Mouse (Mus musculus) embryonic facial prominence, embryonic 13.5 days (tissue): ENCODE data around the gene Hrc. TPM values are rescaled to one million over a fixed set of nuclear protein-coding genes. Genes with fewer than 3 reads are reported as not detected.

Source experiments
- ATAC-seq: fragments of 200-750 bp; cut with Nextera tagmentation; 2 replicates; pipeline ENCODE4 v1.8.0; 2017; ENCODE audit warnings: low read depth; ENCODE audit not compliant: insufficient number of reproducible peaks, insufficient read depth, low FRiP score, low TSS enrichment
- H3K27ac ChIP-seq: fragments of 300-500 bp; sonication (generic); 2 replicates; pipeline ENCODE4 v1.5.1; 2015; ENCODE audit warnings: moderate library complexity, mild to moderate bottlenecking, inconsistent platforms
- H3K27me3 ChIP-seq: fragments of 300-500 bp; sonication (generic); 2 replicates; pipeline ENCODE4 v1.6.1; 2015; ENCODE audit warnings: mild to moderate bottlenecking, inconsistent platforms
- H3K36me3 ChIP-seq: fragments of 300-500 bp; sonication (generic); 2 replicates; pipeline ENCODE4 v1.6.1; 2015; ENCODE audit warnings: mild to moderate bottlenecking, inconsistent platforms
- H3K4me1 ChIP-seq: fragments of 300-500 bp; sonication (generic); 2 replicates; pipeline ENCODE4 v1.6.1; 2015; ENCODE audit warnings: inconsistent platforms
- H3K4me2 ChIP-seq: fragments of 300-500 bp; sonication (generic); 2 replicates; pipeline ENCODE4 v1.6.1; 2015; ENCODE audit warnings: moderate library complexity, mild to moderate bottlenecking, inconsistent platforms
- H3K4me3 ChIP-seq: fragments of 300-500 bp; sonication (generic); 2 replicates; pipeline ENCODE4 v1.5.1; 2015; ENCODE audit warnings: mild to moderate bottlenecking, inconsistent platforms
- H3K9ac ChIP-seq: fragments of 300-500 bp; sonication (generic); 2 replicates; pipeline ENCODE4 v1.6.1; 2015; ENCODE audit warnings: mild to moderate bottlenecking, inconsistent platforms
- H3K9me3 ChIP-seq: fragments of 300-500 bp; sonication (generic); 2 replicates; pipeline ENCODE4 v1.6.1; 2016; ENCODE audit warnings: inconsistent platforms
- WGBS: fragments of 180-500 bp; shearing (Covaris S2); methylation state at CpG from one replicate; pipeline ENCODE4 v1.1.7; 2015; ENCODE audit warnings: mixed read lengths; 5-methylcytosine and 5-hydroxymethylcytosine counted together
- polyA plus RNA-seq: library from polyadenylated mRNA; unstranded; fragments of >200 nt; fragmentation: Nextera tagmentation; extraction: Ambion mirVana; gene quantifications from 2 replicates; pipeline ENCODE4 v1.2.1, GENCODE M21; 2015

Gene Hrc
- polyA plus RNA-seq, 1 experiment from 2014 or later = 2.9 TPM

- H3K4me1 ChIP-seq = peaks cover 14% of the 10 kb centered on the region
- no peak for ATAC-seq
- peak overlapping the region; percentile 37; the same call in 1 of the 2 replicates for H3K9ac ChIP-seq
- H3K36me3 ChIP-seq = peaks cover 42% of the 10 kb centered on the region
- no peaks in the 10 kb centered on the region for H3K9me3 ChIP-seq
- peak overlapping the region; percentile 36; the same call in 1 of the 2 replicates for H3K27ac ChIP-seq
- H3K4me2 ChIP-seq = peak overlapping the region; percentile 14; the same call in 1 of the 2 replicates
- WGBS = 14% methylated on average over 10 of the region's 10 CpGs
- H3K4me3 ChIP-seq = no peak overlapping the region
- H3K27me3 ChIP-seq = no peaks in the 10 kb centered on the region
Observed at GRCm38 (mm10) chr7:45312686-45313453, 22.2 kb upstream of the Hrc start.

DNA sequence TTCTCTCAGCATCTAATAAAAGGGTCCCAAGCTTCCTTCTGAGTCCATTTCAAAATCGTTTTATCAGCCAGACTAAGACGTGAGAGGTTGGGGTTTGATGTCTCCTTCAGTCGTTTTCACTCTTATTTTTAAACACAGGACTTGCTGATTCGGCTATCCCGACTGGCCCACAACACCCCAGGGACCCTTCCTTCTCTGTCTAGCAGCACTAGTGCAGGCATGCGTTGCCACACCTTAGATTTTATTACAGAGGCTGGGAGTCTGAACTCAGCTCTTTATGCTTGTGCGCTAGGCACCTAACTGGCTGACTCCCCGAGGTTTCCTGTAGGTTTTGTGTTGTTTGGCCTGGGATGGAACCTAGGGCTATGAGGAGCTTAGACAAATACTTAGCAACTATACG, 21.6 kb upstream of the Hrc start:
- no peak for ATAC-seq
- Histone ChIP-seq H3K4me1 (peaks cover 14% of the 10 kb centered on the region), H3K4me2 (peak overlapping the region; percentile 14; the same call in 1 of the 2 replicates), H3K27ac (peak overlapping the region; percentile 36; the same call in 1 of the 2 replicates), H3K36me3 (peaks cover 42% of the 10 kb centered on the region), H3K27me3 (no peaks in the 10 kb centered on the region), H3K4me3 (no peak overlapping the region), H3K9me3 (no peaks in the 10 kb centered on the region), H3K9ac (peak overlapping the region; percentile 37; the same call in 1 of the 2 replicates)
- WGBS = 26% methylated on average over 9 of the region's 9 CpGs

DNA sequence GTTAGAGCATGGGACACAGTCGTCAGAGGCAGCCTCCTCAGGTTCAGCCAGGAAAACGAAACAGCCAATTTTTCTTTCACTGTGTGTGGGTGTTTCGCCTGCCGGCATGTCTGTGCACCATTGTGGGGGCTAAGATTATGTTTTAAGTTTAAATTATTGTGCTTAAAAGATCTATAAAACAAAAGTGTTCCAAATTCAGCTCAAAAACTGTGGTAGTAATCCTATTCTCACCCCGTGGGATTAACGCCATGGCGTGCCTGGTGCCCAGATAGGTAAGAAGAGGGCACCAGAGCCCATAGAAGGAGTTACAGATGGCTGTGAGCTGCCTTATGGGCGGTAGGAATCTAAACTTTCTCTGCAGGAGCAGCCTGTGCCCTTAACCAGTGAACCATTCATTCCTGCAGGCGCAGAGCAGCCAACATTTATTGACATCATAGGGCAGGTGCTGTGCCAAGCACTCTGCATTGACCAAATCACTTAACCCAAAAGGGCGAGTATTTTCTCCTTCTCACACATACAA, 19.8 kb upstream of the Hrc start:
- Histone ChIP-seq H3K27me3 (no peaks in the 10 kb centered on the region), H3K27ac (no peak overlapping the region), H3K4me1 (peaks cover 14% of the 10 kb centered on the region), H3K9ac (no peak overlapping the region), H3K9me3 (no peaks in the 10 kb centered on the region), H3K4me3 (no peak overlapping the region), H3K36me3 (peaks cover 47% of the 10 kb centered on the region), H3K4me2 (no peak overlapping the region)
- WGBS = 89% methylated on average over 10 of the region's 10 CpGs
- ATAC-seq = no peak

- H3K36me3 ChIP-seq = peaks cover 45% of the 10 kb centered on the region
- 92% methylated on average over 14 of the region's 14 CpGs for WGBS
Observed at GRCm38 (mm10) chr7:45316536-45316935, 18.6 kb upstream of the Hrc start.

DNA sequence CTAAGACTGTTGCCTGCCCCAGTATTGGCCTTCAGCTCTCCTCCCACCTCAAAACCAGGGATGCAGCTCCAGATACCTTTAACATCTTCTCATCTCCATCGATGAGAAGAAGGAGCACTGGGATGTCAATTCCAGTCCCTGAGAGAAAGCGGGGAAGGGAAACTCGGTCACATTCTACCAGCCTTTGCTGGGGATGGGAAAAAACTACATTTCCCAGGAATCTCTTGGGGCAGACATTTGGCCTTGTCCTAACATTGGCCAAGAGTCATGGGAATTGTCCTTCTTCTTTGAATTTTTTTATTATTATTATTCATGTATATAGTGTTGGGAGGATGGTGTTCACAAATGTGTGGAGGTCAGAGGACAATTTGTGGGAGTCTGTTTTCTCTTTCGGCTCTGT, 12.8 kb upstream of the Hrc start:
- H3K9ac ChIP-seq = no peak overlapping the region
- H3K4me3 ChIP-seq = no peak overlapping the region
- no peak overlapping the region for H3K4me2 ChIP-seq
- ATAC-seq = no peak
- no peaks in the 10 kb centered on the region for H3K4me1 ChIP-seq
- 89% methylated on average over 4 of the region's 4 CpGs for WGBS
- no peak overlapping the region for H3K27ac ChIP-seq
- 0 out of 2 replicates have a peak, but pooled peaks cover 3% of the 10 kb centered on the region for H3K9me3 ChIP-seq
- peaks cover 79% of the 10 kb centered on the region for H3K36me3 ChIP-seq
- no peaks in the 10 kb centered on the region for H3K27me3 ChIP-seq

More at GRCm38 (mm10) chr7:45316536-45316935, 18.6 kb upstream of the Hrc start:
- Histone ChIP-seq H3K27ac (no peak overlapping the region), H3K4me3 (no peak overlapping the region), H3K4me1 (peaks cover 14% of the 10 kb centered on the region), H3K9ac (no peak overlapping the region), H3K27me3 (no peaks in the 10 kb centered on the region), H3K4me2 (no peak overlapping the region), H3K9me3 (no peaks in the 10 kb centered on the region)
- ATAC-seq = no peak

DNA sequence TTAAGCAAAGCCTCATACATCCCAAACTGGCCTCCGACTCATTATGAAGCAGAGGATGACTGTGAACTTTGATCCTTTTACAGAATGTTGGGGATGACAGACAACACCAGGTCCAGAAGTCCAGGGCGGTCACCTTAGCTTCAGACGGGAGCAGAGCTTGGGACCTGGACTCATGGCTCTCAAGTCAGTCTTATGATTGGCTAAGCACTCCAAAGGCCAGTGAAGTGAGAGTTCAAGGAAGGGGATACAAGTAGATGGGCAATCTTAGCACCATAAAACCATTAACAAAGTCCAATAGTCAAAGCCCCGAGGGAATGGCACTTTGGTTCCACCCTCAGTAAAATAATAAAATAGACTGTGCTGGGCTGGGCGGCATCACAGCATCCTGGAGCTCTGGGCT, 12.0 kb upstream of the Hrc start:
- Histone ChIP-seq H3K27ac (no peak overlapping the region), H3K4me3 (no peak overlapping the region), H3K9me3 (0 out of 2 replicates have a peak, but pooled peaks cover 3% of the 10 kb centered on the region), H3K4me1 (no peaks in the 10 kb centered on the region), H3K9ac (no peak overlapping the region), H3K27me3 (no peaks in the 10 kb centered on the region), H3K36me3 (peaks cover 78% of the 10 kb centered on the region), H3K4me2 (no peak overlapping the region)
- 90% methylated on average over 5 of the region's 5 CpGs for WGBS
- no peak for ATAC-seq

- H3K27me3 ChIP-seq = no peaks in the 10 kb centered on the region
- H3K27ac ChIP-seq = no peak overlapping the region
- no peaks in the 10 kb centered on the region for H3K4me1 ChIP-seq
- H3K4me2 ChIP-seq = no peak overlapping the region
- ATAC-seq = no peak
- H3K4me3 ChIP-seq = no peak overlapping the region
- 0 out of 2 replicates have a peak, but pooled peaks cover 3% of the 10 kb centered on the region for H3K9me3 ChIP-seq
- no peak overlapping the region for H3K9ac ChIP-seq
- H3K36me3 ChIP-seq = peaks cover 64% of the 10 kb centered on the region
Observed at GRCm38 (mm10) chr7:45325800-45326199, 9.3 kb upstream of the Hrc start.

- peak overlapping the region; percentile 23; the same call in 1 of the 2 replicates for H3K27ac ChIP-seq
- peaks cover 39% of the 10 kb centered on the region for H3K36me3 ChIP-seq
- H3K9ac ChIP-seq = no peak overlapping the region
- no peak overlapping the region for H3K4me3 ChIP-seq
- 0 out of 2 replicates have a peak, but pooled peaks cover 3% of the 10 kb centered on the region for H3K9me3 ChIP-seq
- 76% methylated on average over 13 of the region's 13 CpGs for WGBS
- peaks cover 19% of the 10 kb centered on the region for H3K4me1 ChIP-seq
- H3K4me2 ChIP-seq = no peak overlapping the region
- no peaks in the 10 kb centered on the region for H3K27me3 ChIP-seq
- no peak for ATAC-seq
Observed at GRCm38 (mm10) chr7:45328841-45329475, 6.1 kb upstream of the Hrc start.

DNA sequence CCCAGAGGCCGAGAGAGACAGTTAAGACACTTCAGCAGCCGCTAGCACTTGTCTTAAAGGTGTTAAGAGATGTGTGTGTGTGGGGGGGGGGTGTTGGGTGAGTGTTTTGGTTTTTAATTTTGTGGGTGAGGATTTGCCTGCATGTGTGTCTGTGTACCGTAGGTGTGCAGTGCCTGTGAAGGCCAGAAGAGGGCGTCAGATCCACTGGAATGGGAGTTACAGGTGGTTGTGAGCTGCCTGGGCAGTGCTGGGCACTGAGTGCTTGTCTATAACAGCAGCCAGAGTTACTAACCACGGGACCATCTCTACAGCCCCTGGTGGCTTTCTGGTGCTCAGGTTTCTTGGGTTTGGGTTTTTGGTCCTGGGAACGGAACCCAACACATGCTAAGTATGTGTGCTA, 3.6 kb upstream of the Hrc start:
- H3K27me3 ChIP-seq = no peaks in the 10 kb centered on the region
- H3K9me3 ChIP-seq = no peaks in the 10 kb centered on the region
- H3K4me1 ChIP-seq = peaks cover 33% of the 10 kb centered on the region
- H3K9ac ChIP-seq = no peak overlapping the region
- no peak overlapping the region for H3K27ac ChIP-seq
- H3K36me3 ChIP-seq = peaks cover 15% of the 10 kb centered on the region
- no peak overlapping the region for H3K4me3 ChIP-seq
- WGBS = 77% methylated on average over 6 of the region's 6 CpGs
- ATAC-seq = no peak
- H3K4me2 ChIP-seq = no peak overlapping the region

DNA sequence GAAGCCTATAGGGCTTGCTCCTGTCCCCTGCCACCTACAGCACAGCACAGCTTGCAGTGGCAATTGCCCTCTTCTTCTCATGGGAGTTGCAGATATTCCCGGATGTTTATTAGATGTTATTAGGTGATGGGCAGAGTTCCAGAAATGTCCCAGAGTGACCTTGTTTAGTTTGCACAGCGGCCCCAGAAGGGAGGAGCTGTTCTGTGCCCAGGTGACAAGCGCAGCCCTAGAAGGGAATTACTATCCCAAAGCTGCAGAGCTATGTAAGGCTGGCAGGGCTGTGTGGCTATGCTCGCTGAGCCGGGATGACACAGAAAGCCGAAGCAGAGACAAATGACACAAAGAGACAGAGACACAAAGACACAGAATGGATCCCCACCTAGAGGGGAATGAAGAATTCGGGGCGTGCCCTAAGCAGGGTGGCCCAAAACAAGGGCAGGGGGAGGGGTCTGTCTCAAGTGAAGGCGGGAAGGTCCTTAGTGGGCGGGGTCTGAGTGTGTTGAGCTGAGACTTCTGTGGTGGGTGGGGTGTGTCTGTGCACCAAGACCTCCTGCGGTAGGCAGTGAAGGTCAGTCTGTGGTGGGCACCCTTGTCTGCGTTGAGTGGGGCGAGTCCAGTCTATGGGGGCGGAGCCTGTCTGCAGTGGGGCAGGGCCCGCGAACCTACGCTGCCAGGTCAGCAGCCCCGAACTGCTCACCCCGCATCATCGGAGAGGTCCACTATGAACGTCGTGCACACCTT, 2.2 kb upstream of the Hrc start:
- Histone ChIP-seq H3K9me3 (no peaks in the 10 kb centered on the region), H3K4me2 (peak overlapping the region; percentile 87), H3K4me1 (peaks cover 38% of the 10 kb centered on the region), H3K9ac (peak overlapping the region; percentile 81), H3K27me3 (0 out of 2 replicates have a peak, but pooled peaks cover 5% of the 10 kb centered on the region), H3K27ac (peak overlapping the region; percentile 94), H3K36me3 (peaks cover 3% of the 10 kb centered on the region; the same call in 1 of the 2 replicates), H3K4me3 (peak overlapping the region; percentile 58)
- WGBS = 2% methylated on average over 22 of the region's 22 CpGs
- peak; percentile 62; the same call in 1 of the 2 replicates for ATAC-seq

DNA sequence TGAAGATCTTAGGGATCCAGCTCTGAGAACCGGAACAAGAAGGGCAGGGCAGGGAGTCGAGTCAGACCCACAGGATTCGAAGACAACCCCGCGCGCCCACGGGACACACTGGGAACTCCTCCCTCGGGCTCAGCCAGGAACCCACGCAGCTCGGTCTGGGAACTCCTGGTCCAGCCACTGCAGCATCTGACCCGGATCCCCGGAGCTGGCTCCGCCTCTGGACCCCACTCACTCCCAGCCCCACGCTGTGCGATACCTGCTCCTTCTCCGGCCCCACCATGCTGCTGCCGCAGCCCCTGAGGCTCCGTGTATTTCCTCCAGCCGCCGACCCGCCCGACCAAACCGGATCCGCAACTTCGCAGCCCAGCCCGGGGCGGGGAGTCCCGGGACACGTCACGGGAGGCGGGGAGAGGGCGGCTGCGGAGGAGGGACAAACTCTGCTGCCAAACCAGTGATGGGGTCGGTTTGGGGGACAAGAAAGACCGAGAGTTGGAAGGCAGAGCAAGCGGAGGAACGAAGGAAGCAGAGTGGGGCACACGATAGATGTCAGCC, 1.6 kb upstream of the Hrc start, which contains the start of gene Trpm4:
Gene Trpm4 (minus strand): TSS at position 350 of the 552 bp plus-strand sequence.
- H3K9ac ChIP-seq = peak within 1 kb of the TSS; percentile 81
- H3K4me1 ChIP-seq = peaks cover 45% of the 10 kb centered on the region
- under 1% methylated on average over 38 of the region's 38 CpGs for WGBS
- H3K27me3 ChIP-seq = 0 out of 2 replicates have a peak, but pooled peaks cover 5% of the 10 kb centered on the region
- peak within 1 kb of the TSS; percentile 87 for H3K4me2 ChIP-seq
- H3K9me3 ChIP-seq = no peaks in the 10 kb centered on the region
- peak; percentile 68 for ATAC-seq
- peaks cover 3% of the 10 kb centered on the region; the same call in 1 of the 2 replicates for H3K36me3 ChIP-seq
- peak within 1 kb of the TSS; percentile 58 for H3K4me3 ChIP-seq
- peak within 1 kb of the TSS; percentile 94 for H3K27ac ChIP-seq
